Mouse (Mus musculus) left cerebral cortex, adult 2 months (tissue): ENCODE measurements around the gene Tex46. TPM values are rescaled to one million over a fixed set of nuclear protein-coding genes. Genes with fewer than 3 reads are reported as not detected.
A peak's percentile ranks its signal among the peaks of the same experiment; 100 is the strongest.

ENCODE experiments used
- DNase-seq, 2 experiments: peaks; one replicate each; pipeline ENCODE4 v3.0.0; 2021 to 2022; ENCODE audit warnings: low spot score in 2 of 2, mixed read lengths in 1 of 2; ENCODE audit errors: extremely low spot score in 1 of 2
- H3K27ac ChIP-seq: fragments of 200-600 bp; 2 replicates; pipeline ENCODE4 v1.8.1; 2022
- H3K4me3 ChIP-seq: fragments of 200-600 bp; 2 replicates; pipeline ENCODE4 v1.8.1; 2022
- CTCF ChIP-seq: fragments of 200-600 bp; IDR thresholded peaks from 2 replicates; pipeline ENCODE4 v1.8.1; 2022; ENCODE audit warnings: antibody characterized with exemption, mild to moderate bottlenecking, moderate library complexity
- intact Hi-C: fragments of 180-260 bp; cut with DNase I; formaldehyde crosslinking; loops from one replicate; pipeline ENCODE4 v1.15.1; 2025
- microRNA-seq, 2 experiments: library from miRNA; unstranded; fragments of <30 nt; microRNA quantifications; one replicate each; pipeline ENCODE4 v1.2.0; 2021
- total RNA-seq, 2 experiments: library from RNA; stranded (reverse); gene quantifications; 2 replicates each; pipeline ENCODE4 v1.2.3; 2021

Gene Tex46
- total RNA-seq, 2 experiments from 2014 or later, result not detected

GRCm38 (mm10) chr4:136652528-136652910 is 42.3 kb downstream of the Tex46 start:
- no peak; the same call in 1 of the 2 replicates for TF ChIP-seq CTCF
- no peak overlapping the region for H3K4me3 ChIP-seq
- intact Hi-C loops, result loop anchor here (1.0 to 10.0 kb wide), 3 partner anchors 224 to 652 kb away; no protein-coding TSS in a partner anchor
- no peak for DNase-seq
- peak overlapping the region; percentile 32; the same call in 1 of the 2 replicates for H3K27ac ChIP-seq

GRCm38 (mm10) chr4:136653019-136653418 is 42.8 kb downstream of the Tex46 start:
- no peak for TF ChIP-seq CTCF
- Histone ChIP-seq H3K4me3 (no peak overlapping the region), H3K27ac (no peak overlapping the region)
- no peak for DNase-seq
- intact Hi-C loops, result loop anchor here (5.0 to 10.0 kb wide), 2 partner anchors 324 to 652 kb away; no protein-coding TSS in a partner anchor

- Histone ChIP-seq H3K27ac (no peak overlapping the region), H3K4me3 (no peak overlapping the region)
- no peak for DNase-seq
- no peak for TF ChIP-seq CTCF
- intact Hi-C loops, result loop anchor here (5.0 to 10.0 kb wide), 2 partner anchors 324 to 651 kb away; no protein-coding TSS in a partner anchor
These were observed 43.5 kb downstream of the Tex46 start for GRCm38 (mm10) chr4:136653692-136654234.

- Histone ChIP-seq H3K27ac (no peak overlapping the region), H3K4me3 (no peak overlapping the region)
- intact Hi-C loops, result loop anchor here (10.0 kb wide), 1 partner anchor 647 kb away; no protein-coding TSS in a partner anchor
- TF ChIP-seq CTCF, result no peak
- DNase-seq, result no peak
These were observed 47.7 kb downstream of the Tex46 start for GRCm38 (mm10) chr4:136657914-136658313.

Small RNA genes within 50 kb of the gene (microRNA-seq; reads per million reads assigned to microRNA genes)
- 0 reads per million in 2 experiments for gene Gm22180

Other genes starting within 250 kb of the Tex46 start
- gene Htr1d, start 186.9 kb upstream of the Tex46 start, total RNA-seq, result 1 to 10 TPM; 5.7 to 6.0 TPM
- under 1 TPM; 0.32 to 0.51 TPM for gene 6030445D17Rik, start 148.2 kb upstream of the Tex46 start, total RNA-seq
- gene Luzp1, start 140.7 kb upstream of the Tex46 start, total RNA-seq, result 10 to 100 TPM; 82.0 to 88.2 TPM
- gene Kdm1a, start 7.7 kb upstream of the Tex46 start, total RNA-seq, result 10 to 100 TPM; 86.7 to 91.7 TPM
- under 1 TPM in 1 of 2 experiments, not detected in 1; 0.12 TPM for gene Lactbl1, start 12.2 kb downstream of the Tex46 start, total RNA-seq
- 10 to 100 TPM; 17.0 to 18.3 TPM for gene Ephb2, start 225.6 kb downstream of the Tex46 start, total RNA-seq